Mouse (Mus musculus) brain, embryonic 14.5 days (tissue): ENCODE results near the gene Rbm46.

ENCODE experiments used
- CTCF ChIP-seq: fragments of 200-500 bp; IDR thresholded peaks from 2 replicates; pipeline ENCODE4 v1.5.1; 2012; ENCODE audit warnings: inconsistent platforms, mild to moderate bottlenecking, moderate library complexity, borderline replicate concordance; ENCODE audit not compliant: insufficient read depth, insufficient read length; ENCODE audit errors: extremely low read depth
- POLR2A ChIP-seq: fragments of 200-500 bp; IDR thresholded peaks from 2 replicates; pipeline ENCODE4 v1.6.1; 2012; ENCODE audit warnings: mild to moderate bottlenecking, inconsistent platforms, borderline replicate concordance; ENCODE audit not compliant: poor library complexity, insufficient read depth, insufficient read length, severe bottlenecking; ENCODE audit errors: extremely low read depth

GRCm38 (mm10) chr3:82809769-82810168 is 66.5 kb downstream of the Rbm46 start:
- TF ChIP-seq POLR2A: no peak
- TF ChIP-seq CTCF: no peak
